Mouse (Mus musculus): Measurements from ENCODE around the gene 1700029P11Rik.

- TF ChIP-seq POLR2A (IDR thresholded peaks at IDR 0.05; ENCODE audit: low read depth, low read length) (no peak), CTCF (conservative IDR thresholded peaks at IDR 0.05; ENCODE audit: insufficient read depth, insufficient read length, low read depth, low read length) (no peak)
These were observed 44.3 kb upstream of the 1700029P11Rik start for GRCm38 (mm10) chr15:81935869-81936637.
